Mouse (Mus musculus): ENCODE data around the gene Klhl6. TPM values are rescaled to one million over a fixed set of nuclear protein-coding genes. Genes with fewer than 3 reads are reported as not detected.
A peak's percentile ranks its signal among the peaks of the same experiment; 100 is the strongest.

Gene Klhl6
- polyA plus RNA-seq, 1 experiment from 2014 or later: 31.0 TPM

GRCm38 (mm10) chr16:19995818-19996217 lies 13.0 kb upstream of the Klhl6 start:
- Histone ChIP-seq H3K4me3 (ENCODE audit: low read length) (no peak overlapping the region), H3K36me3 (ENCODE audit: control insufficient read depth, insufficient read depth) (no peaks in the 10 kb centered on the region), H3K9ac (ENCODE audit: low read length) (no peak overlapping the region), H3K4me2 (ENCODE audit: low read depth, low read length) (no peak overlapping the region), H3K27ac (ENCODE audit: low read length) (no peak overlapping the region), H3K27me3 (ENCODE audit: control insufficient read depth, insufficient read depth, low read length) (no peaks in the 10 kb centered on the region), H3K4me1 (ENCODE audit: control insufficient read depth, insufficient read depth, low read length) (no peaks in the 10 kb centered on the region), H3K9me3 (replicated peaks; ENCODE audit: control insufficient read depth, low read length) (no peaks in the 10 kb centered on the region)
- no peak for ATAC-seq (replicated peaks; ENCODE audit: extremely low read depth, insufficient read depth, low FRiP score)

- Histone ChIP-seq H3K27me3 (ENCODE audit: control insufficient read depth, insufficient read depth, low read length) (no peaks in the 10 kb centered on the region), H3K9me3 (replicated peaks; ENCODE audit: control insufficient read depth, low read length) (peaks cover 8% of the 10 kb centered on the region), H3K9ac (ENCODE audit: low read length) (no peak overlapping the region), H3K4me3 (ENCODE audit: low read length) (no peak overlapping the region), H3K4me2 (ENCODE audit: low read depth, low read length) (no peak overlapping the region), H3K4me1 (ENCODE audit: control insufficient read depth, insufficient read depth, low read length) (no peaks in the 10 kb centered on the region), H3K36me3 (ENCODE audit: control insufficient read depth, insufficient read depth) (no peaks in the 10 kb centered on the region), H3K27ac (ENCODE audit: low read length) (no peak overlapping the region)
- ATAC-seq (replicated peaks; ENCODE audit: extremely low read depth, insufficient read depth, low FRiP score): no peak
- 78% methylated on average over 3 of the region's 3 CpGs for WGBS
Measured at GRCm38 (mm10) chr16:19993278-19993677, 10.4 kb upstream of the Klhl6 start.

- Histone ChIP-seq H3K27me3 (ENCODE audit: control insufficient read depth, insufficient read depth, low read length) (no peaks in the 10 kb centered on the region), H3K27ac (ENCODE audit: low read length) (no peak overlapping the region), H3K9me3 (replicated peaks; ENCODE audit: control insufficient read depth, low read length) (peaks cover 8% of the 10 kb centered on the region), H3K4me1 (ENCODE audit: control insufficient read depth, insufficient read depth, low read length) (no peaks in the 10 kb centered on the region), H3K36me3 (ENCODE audit: control insufficient read depth, insufficient read depth) (no peaks in the 10 kb centered on the region), H3K9ac (ENCODE audit: low read length) (no peak overlapping the region), H3K4me2 (ENCODE audit: low read depth, low read length) (no peak overlapping the region), H3K4me3 (ENCODE audit: low read length) (no peak overlapping the region)
- no peak for ATAC-seq (replicated peaks; ENCODE audit: extremely low read depth, insufficient read depth, low FRiP score)
Measured at GRCm38 (mm10) chr16:19990536-19990935, 7.7 kb upstream of the Klhl6 start.

- Histone ChIP-seq H3K4me2 (ENCODE audit: low read depth, low read length) (no peak overlapping the region), H3K4me3 (ENCODE audit: low read length) (no peak overlapping the region), H3K36me3 (ENCODE audit: control insufficient read depth, insufficient read depth) (no peaks in the 10 kb centered on the region), H3K9ac (ENCODE audit: low read length) (no peak overlapping the region), H3K27ac (ENCODE audit: low read length) (no peak overlapping the region), H3K9me3 (replicated peaks; ENCODE audit: control insufficient read depth, low read length) (peaks cover 8% of the 10 kb centered on the region), H3K4me1 (ENCODE audit: control insufficient read depth, insufficient read depth, low read length) (peaks cover 8% of the 10 kb centered on the region), H3K27me3 (ENCODE audit: control insufficient read depth, insufficient read depth, low read length) (no peaks in the 10 kb centered on the region)
- WGBS: 79% methylated on average over 2 of the region's 2 CpGs
- no peak for ATAC-seq (replicated peaks; ENCODE audit: extremely low read depth, insufficient read depth, low FRiP score)
Measured at GRCm38 (mm10) chr16:19987589-19987988, 4.8 kb upstream of the Klhl6 start.

GRCm38 (mm10) chr16:19984884-19985643 lies 2.2 kb upstream of the Klhl6 start:
- no peaks in the 10 kb centered on the region for H3K27me3 ChIP-seq (ENCODE audit: control insufficient read depth, insufficient read depth, low read length)
- no peak overlapping the region for H3K4me3 ChIP-seq (ENCODE audit: low read length)
- peaks cover 13% of the 10 kb centered on the region for H3K4me1 ChIP-seq (ENCODE audit: control insufficient read depth, insufficient read depth, low read length)
- H3K4me2 ChIP-seq (ENCODE audit: low read depth, low read length): no peak overlapping the region
- H3K9me3 ChIP-seq (replicated peaks; ENCODE audit: control insufficient read depth, low read length): peaks cover 6% of the 10 kb centered on the region
- H3K9ac ChIP-seq (ENCODE audit: low read length): no peak overlapping the region
- no peaks in the 10 kb centered on the region for H3K36me3 ChIP-seq (ENCODE audit: control insufficient read depth, insufficient read depth)
- WGBS: 82% methylated on average over 2 of the region's 2 CpGs
- no peak overlapping the region for H3K27ac ChIP-seq (ENCODE audit: low read length)
- no peak for ATAC-seq (replicated peaks; ENCODE audit: extremely low read depth, insufficient read depth, low FRiP score)

- ATAC-seq (replicated peaks; ENCODE audit: extremely low read depth, insufficient read depth, low FRiP score): no peak
- H3K4me1 ChIP-seq (ENCODE audit: control insufficient read depth, insufficient read depth, low read length): peaks cover 13% of the 10 kb centered on the region
- H3K9me3 ChIP-seq (replicated peaks; ENCODE audit: control insufficient read depth, low read length): no peaks in the 10 kb centered on the region
- no peak overlapping the region for H3K4me2 ChIP-seq (ENCODE audit: low read depth, low read length)
- H3K36me3 ChIP-seq (ENCODE audit: control insufficient read depth, insufficient read depth): no peaks in the 10 kb centered on the region
- 64% methylated on average over 4 of the region's 4 CpGs for WGBS
- no peaks in the 10 kb centered on the region for H3K27me3 ChIP-seq (ENCODE audit: control insufficient read depth, insufficient read depth, low read length)
- no peak overlapping the region for H3K9ac ChIP-seq (ENCODE audit: low read length)
- H3K27ac ChIP-seq (ENCODE audit: low read length): peak overlapping the region; percentile 87; the same call in 1 of the 2 replicates
- no peak overlapping the region for H3K4me3 ChIP-seq (ENCODE audit: low read length)
Measured at GRCm38 (mm10) chr16:19983559-19983958, 722 bp upstream of the Klhl6 start.

GRCm38 (mm10) chr16:19981684-19982083 lies 1.2 kb downstream of the Klhl6 start:
- peaks cover 13% of the 10 kb centered on the region for H3K4me1 ChIP-seq (ENCODE audit: control insufficient read depth, insufficient read depth, low read length)
- no peaks in the 10 kb centered on the region for H3K27me3 ChIP-seq (ENCODE audit: control insufficient read depth, insufficient read depth, low read length)
- H3K27ac ChIP-seq (ENCODE audit: low read length): no peak overlapping the region
- peak overlapping the region; percentile 47 for H3K4me3 ChIP-seq (ENCODE audit: low read length)
- no peak for ATAC-seq (replicated peaks; ENCODE audit: extremely low read depth, insufficient read depth, low FRiP score)
- H3K9me3 ChIP-seq (replicated peaks; ENCODE audit: control insufficient read depth, low read length): no peaks in the 10 kb centered on the region
- peak overlapping the region; percentile 23 for H3K9ac ChIP-seq (ENCODE audit: low read length)
- peak overlapping the region; percentile 49 for H3K4me2 ChIP-seq (ENCODE audit: low read depth, low read length)
- 43% methylated on average over 2 of the region's 2 CpGs for WGBS
- H3K36me3 ChIP-seq (ENCODE audit: control insufficient read depth, insufficient read depth): no peaks in the 10 kb centered on the region

- Histone ChIP-seq H3K4me1 (ENCODE audit: control insufficient read depth, insufficient read depth, low read length) (peaks cover 13% of the 10 kb centered on the region), H3K27ac (ENCODE audit: low read length) (peak overlapping the region; percentile 10; the same call in 1 of the 2 replicates), H3K9me3 (replicated peaks; ENCODE audit: control insufficient read depth, low read length) (no peaks in the 10 kb centered on the region), H3K4me2 (ENCODE audit: low read depth, low read length) (peak overlapping the region; percentile 53), H3K4me3 (ENCODE audit: low read length) (peak overlapping the region; percentile 37), H3K9ac (ENCODE audit: low read length) (no peak overlapping the region), H3K27me3 (ENCODE audit: control insufficient read depth, insufficient read depth, low read length) (no peaks in the 10 kb centered on the region), H3K36me3 (ENCODE audit: control insufficient read depth, insufficient read depth) (no peaks in the 10 kb centered on the region)
- WGBS: 59% methylated on average over 3 of the region's 3 CpGs
- no peak for ATAC-seq (replicated peaks; ENCODE audit: extremely low read depth, insufficient read depth, low FRiP score)
Measured at GRCm38 (mm10) chr16:19981006-19981405, 1.8 kb downstream of the Klhl6 start.

- Histone ChIP-seq H3K9ac (ENCODE audit: low read length) (no peak overlapping the region), H3K27ac (ENCODE audit: low read length) (peak overlapping the region; percentile 67), H3K4me1 (ENCODE audit: control insufficient read depth, insufficient read depth, low read length) (peaks cover 15% of the 10 kb centered on the region), H3K27me3 (ENCODE audit: control insufficient read depth, insufficient read depth, low read length) (no peaks in the 10 kb centered on the region), H3K4me2 (ENCODE audit: low read depth, low read length) (peak overlapping the region; percentile 53), H3K9me3 (replicated peaks; ENCODE audit: control insufficient read depth, low read length) (no peaks in the 10 kb centered on the region), H3K36me3 (ENCODE audit: control insufficient read depth, insufficient read depth) (no peaks in the 10 kb centered on the region), H3K4me3 (ENCODE audit: low read length) (no peak overlapping the region)
- 55% methylated on average over 2 of the region's 2 CpGs for WGBS
- no peak for ATAC-seq (replicated peaks; ENCODE audit: extremely low read depth, insufficient read depth, low FRiP score)
Measured at GRCm38 (mm10) chr16:19979755-19980154, 3.1 kb downstream of the Klhl6 start.

Measured in heart, embryonic 16.5 days (tissue).